Mouse (Mus musculus) embryonic facial prominence, embryonic 14.5 days (tissue): ENCODE measurements around the gene Msantd1. TPM values are rescaled to one million over a fixed set of nuclear protein-coding genes. Genes with fewer than 3 reads are reported as not detected.

ENCODE experiments used
- ATAC-seq: fragments of 200-750 bp; cut with Nextera tagmentation; 2 replicates; pipeline ENCODE4 v1.8.0; 2017; ENCODE audit warnings: low read depth, moderate number of reproducible peaks, moderate TSS enrichment
- DNase-seq: peaks from one replicate; pipeline ENCODE4 v3.0.0-alpha.2; 2015; ENCODE audit warnings: low spot score
- H3K27ac ChIP-seq: fragments of 300-500 bp; sonication (generic); replicated peaks from 2 replicates; pipeline ENCODE4 v1.5.1; 2014; ENCODE audit warnings: low read depth, mild to moderate bottlenecking, low read length, moderate library complexity
- H3K27me3 ChIP-seq: fragments of 300-500 bp; sonication (generic); replicated peaks from 2 replicates; pipeline ENCODE4 v1.6.1; 2014; ENCODE audit warnings: low read length; ENCODE audit not compliant: control insufficient read depth, insufficient read depth
- H3K36me3 ChIP-seq: fragments of 300-500 bp; sonication (generic); 2 replicates; pipeline ENCODE4 v1.6.1; 2014; ENCODE audit warnings: low read length, mixed read lengths; ENCODE audit not compliant: control insufficient read depth, insufficient read depth
- H3K4me1 ChIP-seq: fragments of 300-500 bp; sonication (generic); 2 replicates; pipeline ENCODE4 v1.6.1; 2014; ENCODE audit warnings: antibody characterized with exemption, low read length; ENCODE audit not compliant: control insufficient read depth, insufficient read depth
- H3K4me2 ChIP-seq: fragments of 300-500 bp; sonication (generic); 2 replicates; pipeline ENCODE4 v1.6.1; 2014; ENCODE audit warnings: low read depth, mild to moderate bottlenecking, low read length, moderate library complexity, mixed read lengths
- H3K4me3 ChIP-seq: fragments of 300-500 bp; sonication (generic); 2 replicates; pipeline ENCODE4 v1.5.1; 2014; ENCODE audit warnings: low read depth, mild to moderate bottlenecking, low read length
- H3K9ac ChIP-seq: fragments of 300-500 bp; sonication (generic); 2 replicates; pipeline ENCODE4 v1.6.1; 2014; ENCODE audit warnings: low read depth, mild to moderate bottlenecking, low read length, moderate library complexity, mixed read lengths
- H3K9me3 ChIP-seq: fragments of 300-500 bp; sonication (generic); 2 replicates; pipeline ENCODE4 v1.6.1; 2016; ENCODE audit warnings: low read length; ENCODE audit not compliant: control insufficient read depth
- WGBS: fragments of 180-500 bp; shearing (Covaris S2); extraction: QIAGEN DNeasy Blood & Tissue Kit; methylation state at CpG from one replicate; pipeline ENCODE4 v1.1.7; 2014; 5-methylcytosine and 5-hydroxymethylcytosine counted together
- polyA plus RNA-seq: library from polyadenylated mRNA; unstranded; fragments of >200 nt; fragmentation: Nextera tagmentation; extraction: Ambion mirVana; gene quantifications from 2 replicates; pipeline ENCODE4 v1.2.1, GENCODE M21; 2014

Gene Msantd1
- polyA plus RNA-seq, 1 experiment from 2014 or later, result 1.3 TPM

DNA sequence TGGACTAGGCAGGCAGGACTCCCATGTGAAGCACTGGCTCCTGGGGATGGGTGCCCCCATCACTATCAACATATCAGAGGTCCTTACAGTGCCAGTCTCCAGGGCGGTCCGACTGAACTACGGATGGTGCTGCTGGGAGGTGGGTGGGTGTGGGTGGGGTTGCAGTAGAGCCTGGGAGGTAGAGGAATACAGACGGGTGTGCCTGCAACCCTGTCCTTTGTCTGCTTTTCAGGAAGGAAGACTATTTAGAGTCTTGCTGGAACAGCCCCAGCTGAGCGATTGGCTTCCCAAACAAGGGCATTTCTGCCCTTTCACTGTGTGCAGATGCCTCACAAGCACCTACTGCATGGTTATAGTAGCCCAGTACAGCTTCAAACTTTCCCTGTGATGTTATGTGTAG lies 60.6 kb downstream of the Msantd1 start:
- no peak for ATAC-seq
- H3K4me2 ChIP-seq, result no peak overlapping the region
- H3K4me1 ChIP-seq, result no peaks in the 10 kb centered on the region
- H3K36me3 ChIP-seq, result peaks cover 59% of the 10 kb centered on the region
- no peak overlapping the region for H3K27ac ChIP-seq
- no peak overlapping the region for H3K9ac ChIP-seq
- H3K9me3 ChIP-seq, result no peaks in the 10 kb centered on the region
- DNase-seq, result no peak
- WGBS, result 82% methylated on average over 5 of the region's 5 CpGs
- H3K27me3 ChIP-seq, result no peaks in the 10 kb centered on the region
- no peak overlapping the region for H3K4me3 ChIP-seq

DNA sequence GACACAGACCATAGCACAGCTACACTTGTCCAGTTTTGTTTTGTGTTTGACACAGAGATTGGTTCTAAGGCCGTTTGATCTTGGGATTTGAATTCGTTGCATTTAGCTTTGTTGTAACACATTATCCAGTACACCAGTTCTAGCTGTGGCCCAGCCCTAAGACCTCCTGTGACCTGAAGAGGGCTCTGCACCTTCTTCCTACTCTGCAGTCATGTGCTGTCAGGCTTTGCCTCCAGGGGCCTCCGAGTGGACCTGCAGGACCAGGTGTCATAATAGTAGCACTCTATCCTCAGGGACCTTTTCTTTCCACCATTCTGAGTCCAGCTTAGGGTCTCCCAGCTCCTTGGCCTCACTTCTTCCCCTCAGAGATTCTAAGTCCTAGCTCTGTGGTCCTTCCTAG lies 64.7 kb downstream of the Msantd1 start:
- Histone ChIP-seq H3K4me2 (no peak overlapping the region), H3K27me3 (no peaks in the 10 kb centered on the region), H3K9ac (no peak overlapping the region), H3K4me1 (no peaks in the 10 kb centered on the region), H3K4me3 (no peak overlapping the region), H3K9me3 (no peaks in the 10 kb centered on the region), H3K36me3 (peaks cover 54% of the 10 kb centered on the region), H3K27ac (no peak overlapping the region)
- ATAC-seq, result no peak
- DNase-seq, result no peak
- WGBS, result 87% methylated on average over 3 of the region's 3 CpGs

Other genes with a start within 250 kb of the Msantd1 start
- gene Nop14, start 247.9 kb upstream of the Msantd1 start, polyA plus RNA-seq, result 22.7 and 24.6 TPM in 2 replicates
- gene Grk4, start 247.6 kb upstream of the Msantd1 start, polyA plus RNA-seq, result 2.2 and 2.3 TPM in 2 replicates
- gene Htt, start 146.3 kb upstream of the Msantd1 start, polyA plus RNA-seq, result 13.1 and 13.7 TPM in 2 replicates
- 30.0 and 30.2 TPM in 2 replicates for gene Rgs12, start 41.4 kb downstream of the Msantd1 start, polyA plus RNA-seq
- 0.17 and 0.49 TPM in 2 replicates for gene Hgfac, start 133.5 kb downstream of the Msantd1 start, polyA plus RNA-seq
- gene Dok7, start 148.8 kb downstream of the Msantd1 start, polyA plus RNA-seq, result 8.9 and 9.9 TPM in 2 replicates
- gene Lrpap1, start 197.8 kb downstream of the Msantd1 start, polyA plus RNA-seq, result 158 and 170 TPM in 2 replicates